Mouse (Mus musculus) adipocyte (in vitro differentiated cells): ENCODE results near the gene Thsd7a.
A peak's percentile ranks its signal among the peaks of the same experiment; 100 is the strongest.

ENCODE experiments used
- DNase-seq: peaks from one replicate; pipeline ENCODE4 v3.0.0-alpha.2; 2016; ENCODE audit warnings: low spot score

Thsd7a gene

DNA sequence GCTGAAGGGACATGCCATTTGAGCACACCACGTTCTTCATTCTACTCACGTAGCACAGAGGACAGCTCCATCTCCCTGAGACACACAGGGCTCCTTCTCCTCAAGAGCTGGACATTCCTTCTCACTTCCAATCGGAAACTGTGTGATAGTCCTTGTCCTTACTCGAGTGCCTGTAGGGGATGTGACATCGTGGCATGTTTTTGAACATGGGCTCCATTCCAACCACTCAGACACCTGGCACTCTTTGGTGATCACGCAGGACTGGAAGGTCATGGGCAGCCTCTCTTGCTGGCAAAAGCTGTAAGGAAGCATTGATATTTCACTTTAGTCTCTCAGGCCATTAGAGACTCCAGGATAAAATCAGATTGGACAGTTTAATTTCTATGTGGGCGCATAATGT is 245.3 kb downstream of the Thsd7a start:
- DNase-seq: no peak

DNA sequence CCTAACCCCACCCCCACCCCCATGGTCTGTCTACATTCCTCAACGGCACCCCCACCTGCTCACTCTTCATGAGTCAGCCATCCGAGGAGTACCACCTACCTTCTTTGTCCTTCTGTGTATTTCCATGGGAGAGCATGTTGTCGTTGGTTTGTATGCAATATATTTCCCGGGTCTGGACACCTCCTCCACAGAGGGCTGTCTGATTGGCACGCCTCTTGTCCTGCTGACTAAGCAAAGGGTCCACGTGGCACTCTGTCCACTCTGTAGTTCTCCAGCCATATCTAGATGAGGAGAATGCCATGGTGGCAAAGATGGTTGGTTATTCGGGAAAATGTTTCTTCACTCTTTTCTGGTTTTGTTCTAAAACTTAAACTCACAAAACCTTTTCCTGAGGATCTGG is 248.3 kb downstream of the Thsd7a start:
- DNase-seq: no peak

DNA sequence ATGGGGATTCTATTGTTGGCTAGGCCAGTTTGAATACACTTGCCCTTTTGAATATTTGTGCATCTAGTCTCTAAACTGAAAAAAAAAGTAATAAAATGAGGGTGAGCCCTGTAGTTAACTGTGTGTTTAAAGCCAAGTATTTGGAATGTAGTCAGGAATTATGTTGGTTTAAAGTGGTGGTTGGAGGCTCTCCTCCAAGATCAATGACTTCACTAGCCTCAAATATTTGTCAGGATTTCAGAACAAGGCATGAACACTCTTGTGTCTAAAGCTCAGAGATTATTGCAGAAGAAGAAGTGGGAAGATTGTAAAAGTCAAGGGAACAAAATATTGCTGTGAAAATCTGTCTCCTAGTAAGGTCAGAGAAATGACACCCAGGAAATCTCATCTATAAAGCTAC is 249.3 kb downstream of the Thsd7a start:
- no peak for DNase-seq

DNA sequence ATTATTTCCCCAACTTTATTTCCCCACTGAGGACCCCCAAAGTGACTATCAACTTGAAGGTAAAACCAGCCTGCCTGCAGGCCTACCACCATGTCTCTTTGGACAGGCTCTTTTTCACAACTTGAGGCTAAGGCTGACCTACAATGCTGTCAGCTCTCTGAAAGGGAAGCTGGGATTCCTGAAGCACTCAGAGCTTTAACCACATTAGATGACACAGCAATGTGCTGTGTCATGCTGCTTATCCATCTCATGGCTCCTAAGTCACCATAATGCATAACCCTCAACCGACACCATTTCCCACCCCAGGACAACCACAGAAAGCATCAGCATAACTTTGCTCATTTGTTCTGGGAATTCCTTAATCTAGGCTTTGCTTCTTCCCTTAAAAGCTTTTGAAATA is 255.6 kb downstream of the Thsd7a start:
- no peak for DNase-seq

DNA sequence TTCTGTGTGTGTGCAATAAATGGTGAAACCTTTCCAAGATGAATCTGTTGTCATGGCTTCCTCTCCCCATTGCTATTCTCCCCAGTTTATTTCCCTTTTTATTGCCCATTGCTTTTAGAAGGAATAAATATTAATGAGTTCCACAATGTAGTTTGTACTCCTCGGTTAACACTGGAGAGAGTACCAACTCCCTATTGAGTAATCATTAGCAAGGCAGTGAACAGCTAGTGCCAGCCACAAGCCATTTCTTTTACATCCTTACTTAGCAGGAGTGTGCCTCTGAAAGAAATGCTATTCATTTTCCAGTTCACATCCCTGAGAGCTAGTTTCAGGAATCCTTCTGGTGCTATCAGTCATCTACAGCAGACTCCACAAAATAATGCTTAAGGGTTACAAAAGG is 260.3 kb downstream of the Thsd7a start:
- no peak for DNase-seq

DNA sequence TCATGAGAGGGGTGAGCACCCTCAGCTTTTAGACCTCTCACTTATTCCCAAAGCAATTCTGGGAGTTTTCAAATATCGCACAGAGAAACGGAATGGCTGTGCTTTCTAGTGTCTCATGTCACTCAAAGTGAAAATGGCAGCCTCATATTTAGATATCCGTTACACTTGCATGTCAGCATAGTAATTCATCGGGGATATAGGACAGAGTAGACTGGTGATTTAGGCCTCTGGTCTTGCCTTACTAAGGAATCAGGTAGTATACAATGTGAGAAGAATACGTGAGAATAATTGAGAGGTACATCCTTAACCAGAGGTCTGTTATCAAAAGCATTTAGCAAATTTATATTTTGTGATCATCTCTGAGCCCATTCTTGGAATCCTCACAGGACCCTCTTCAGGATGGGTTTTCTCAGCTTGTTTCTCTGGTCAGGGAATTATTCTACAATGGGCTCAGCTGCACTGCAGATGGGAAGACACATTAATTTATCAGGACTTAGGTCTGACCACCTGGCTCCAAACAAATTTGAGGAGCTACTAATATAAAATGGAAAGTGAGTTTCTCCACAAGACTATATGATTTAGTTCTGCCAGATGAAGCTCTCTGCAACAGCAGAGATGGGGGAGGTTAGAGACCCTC is 267.6 kb downstream of the Thsd7a start:
- DNase-seq: no peak

DNA sequence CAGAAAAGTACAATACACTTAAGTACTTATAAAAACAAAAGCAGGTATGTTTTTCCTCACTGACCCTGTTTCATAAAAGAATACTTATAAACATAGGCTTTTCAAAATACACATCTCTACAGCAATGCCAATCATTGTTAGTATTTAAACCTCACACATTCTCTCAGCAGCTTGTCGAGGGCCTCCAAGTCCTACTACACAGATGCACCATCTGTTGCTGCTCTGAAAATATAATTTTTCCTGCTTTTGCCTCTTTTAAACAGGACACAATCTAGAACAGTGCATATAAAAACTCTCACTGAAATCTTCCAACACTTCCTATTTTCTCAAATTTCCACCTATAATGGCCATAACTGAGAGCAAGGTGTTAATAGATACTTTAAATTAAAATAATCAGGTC is 270.9 kb downstream of the Thsd7a start:
- DNase-seq: no peak

DNA sequence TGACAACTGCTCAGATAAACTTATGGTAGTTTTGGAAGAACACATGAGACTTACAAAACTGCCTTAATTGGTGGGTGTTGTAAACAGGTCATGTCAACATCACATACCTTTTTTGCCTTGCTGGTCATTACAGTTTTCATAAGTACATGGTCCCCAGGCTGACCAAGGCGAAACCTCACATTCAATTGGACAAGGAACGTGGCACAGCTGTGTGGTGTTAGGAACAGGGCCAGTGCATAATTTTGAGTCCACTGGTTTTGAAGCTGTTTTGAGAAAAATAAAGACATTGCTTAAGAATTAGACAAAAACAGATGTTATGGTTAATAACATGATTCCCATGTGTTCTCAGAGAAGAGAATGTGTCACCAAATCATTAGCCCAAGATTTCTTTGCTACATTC is 278.3 kb downstream of the Thsd7a start:
- DNase-seq: peak; percentile 63

DNA sequence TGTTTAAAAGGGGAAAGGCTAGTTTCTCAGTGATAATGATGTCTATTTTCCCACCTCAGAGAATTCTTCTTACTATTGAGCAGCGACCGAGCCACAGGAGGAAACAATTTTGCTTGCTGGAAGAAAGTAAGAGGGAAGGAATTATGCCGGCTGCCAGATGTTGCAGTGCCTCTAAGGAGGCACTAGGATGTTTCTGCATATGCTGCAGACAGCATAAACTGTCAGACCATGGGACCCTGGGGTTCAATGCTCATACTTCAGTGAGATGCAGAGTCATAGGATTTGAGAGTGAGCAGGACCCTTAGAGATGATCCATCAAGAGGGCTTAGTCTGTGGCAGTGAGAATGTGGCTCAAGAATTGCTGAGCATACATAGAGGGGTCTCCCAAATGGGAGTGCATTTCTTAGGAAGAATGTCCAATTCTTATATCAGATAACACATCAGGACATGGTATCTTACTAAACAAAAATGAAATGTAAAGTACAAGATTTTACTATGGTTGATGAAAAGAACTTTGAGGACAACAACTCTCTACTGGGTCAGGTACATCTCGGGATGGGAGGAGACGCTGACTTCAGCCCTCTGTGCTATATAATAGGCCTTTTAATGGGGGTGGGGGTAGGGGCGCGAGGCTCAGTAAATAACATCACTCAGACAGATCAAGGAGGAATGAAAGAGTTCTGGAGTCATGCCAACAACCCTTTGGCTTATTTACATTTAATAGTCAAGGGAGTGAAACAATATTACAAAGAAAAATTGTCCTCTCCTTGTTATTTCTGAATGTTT is 281.7 kb downstream of the Thsd7a start:
- DNase-seq: no peak

DNA sequence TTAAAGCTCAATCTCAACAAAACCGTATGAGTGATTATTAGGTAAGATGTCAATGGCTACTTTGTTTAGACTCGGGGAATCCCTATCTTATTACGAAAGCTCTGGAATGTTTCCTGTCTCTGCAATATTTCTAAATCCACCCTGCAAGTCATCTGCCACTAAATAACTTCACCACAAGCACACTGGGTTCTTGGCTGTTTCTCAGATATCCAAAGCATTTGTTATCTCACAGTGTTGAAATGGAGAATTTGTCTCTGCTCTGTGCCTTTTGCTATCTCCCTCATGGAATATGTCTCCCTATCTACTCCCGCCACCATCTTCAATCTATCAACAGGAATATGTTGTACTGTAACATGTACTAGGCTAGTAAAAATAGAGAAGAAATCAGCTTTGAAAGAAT is 290.4 kb downstream of the Thsd7a start:
- peak; percentile 66 for DNase-seq

DNA sequence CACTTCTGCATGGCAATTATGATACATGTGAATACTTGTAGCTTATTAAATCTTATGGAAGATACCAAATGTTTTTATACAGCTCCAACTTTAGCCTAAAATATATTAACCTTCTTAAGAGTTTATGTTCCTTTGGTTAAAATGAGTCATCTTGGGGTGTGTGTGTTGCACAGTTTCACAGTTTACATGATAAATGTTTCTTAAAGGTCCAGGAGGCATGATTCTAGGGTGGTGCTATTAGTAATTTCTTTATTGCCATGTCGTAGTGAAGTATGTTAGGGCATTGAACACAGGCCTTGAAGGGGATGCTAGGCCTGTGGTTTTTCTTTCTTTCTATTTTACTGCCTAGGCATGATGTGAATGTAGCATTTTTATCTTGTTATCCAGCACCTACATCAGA is 291.8 kb downstream of the Thsd7a start:
- DNase-seq: no peak

DNA sequence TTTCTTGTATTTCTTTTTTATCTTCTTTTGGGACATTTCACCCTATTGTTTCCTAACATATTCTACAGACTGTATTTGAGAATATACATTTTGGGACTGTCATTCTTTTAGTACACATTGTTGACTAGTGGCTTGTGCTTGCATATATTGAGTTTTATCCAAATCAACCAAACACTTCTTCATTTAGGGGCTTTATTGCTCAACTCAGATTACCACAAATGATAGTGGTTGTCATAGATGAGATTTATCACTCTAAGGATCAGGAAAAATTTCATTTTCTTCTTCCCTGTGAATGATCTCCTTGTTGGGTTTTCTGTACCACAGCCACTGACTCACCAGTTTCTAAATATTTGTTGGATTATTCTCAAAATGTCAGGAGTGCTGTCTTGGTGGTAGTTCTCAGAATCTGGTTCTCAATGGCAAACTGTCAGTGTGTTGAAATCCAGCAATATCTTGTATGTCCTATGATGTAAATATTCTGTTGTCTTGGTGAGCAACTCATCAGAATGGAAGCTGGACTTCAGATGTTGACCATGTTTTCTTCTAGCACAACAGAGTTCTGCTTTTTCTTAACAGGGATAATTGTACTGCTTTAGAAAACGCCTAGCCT is 294.2 kb downstream of the Thsd7a start:
- DNase-seq: peak; percentile 26

DNA sequence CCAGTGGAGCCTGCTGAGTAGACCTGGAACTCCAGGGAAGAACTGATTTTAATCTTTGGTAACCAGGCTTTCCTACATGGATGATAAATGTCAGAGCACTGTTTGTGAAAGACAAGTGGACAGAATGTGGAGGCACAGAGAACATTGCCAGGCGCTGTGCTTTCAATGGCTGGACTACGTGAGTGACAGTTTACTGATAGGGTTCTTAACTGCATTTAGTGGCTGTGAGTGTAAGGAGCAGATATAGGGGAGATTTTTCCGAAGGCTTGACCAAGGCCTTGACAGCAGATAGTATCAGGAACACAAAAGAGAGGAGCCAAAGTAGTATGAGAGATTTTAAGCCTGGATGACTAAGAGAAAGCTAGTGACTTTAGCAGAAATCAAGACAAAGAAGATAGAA is 295.1 kb downstream of the Thsd7a start:
- no peak for DNase-seq

DNA sequence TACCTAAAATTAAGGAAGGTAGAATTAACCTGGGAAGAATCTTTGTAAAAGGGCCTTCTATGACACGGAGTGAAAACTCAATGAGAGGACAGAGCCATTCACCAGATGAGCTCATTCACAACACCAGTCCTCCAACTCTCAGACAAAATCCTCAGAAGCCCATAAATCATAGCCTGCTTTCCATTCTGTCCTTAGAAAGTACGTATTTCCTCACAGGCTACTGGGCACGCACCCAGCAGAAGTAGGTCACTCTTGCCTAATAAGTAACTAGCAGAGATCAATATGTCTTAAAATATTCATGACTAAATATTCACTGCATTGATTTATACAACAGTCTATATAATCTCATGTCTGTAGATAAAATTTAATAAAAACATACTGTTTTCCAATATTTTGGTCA is 300.4 kb downstream of the Thsd7a start:
- DNase-seq: peak; percentile 94

DNA sequence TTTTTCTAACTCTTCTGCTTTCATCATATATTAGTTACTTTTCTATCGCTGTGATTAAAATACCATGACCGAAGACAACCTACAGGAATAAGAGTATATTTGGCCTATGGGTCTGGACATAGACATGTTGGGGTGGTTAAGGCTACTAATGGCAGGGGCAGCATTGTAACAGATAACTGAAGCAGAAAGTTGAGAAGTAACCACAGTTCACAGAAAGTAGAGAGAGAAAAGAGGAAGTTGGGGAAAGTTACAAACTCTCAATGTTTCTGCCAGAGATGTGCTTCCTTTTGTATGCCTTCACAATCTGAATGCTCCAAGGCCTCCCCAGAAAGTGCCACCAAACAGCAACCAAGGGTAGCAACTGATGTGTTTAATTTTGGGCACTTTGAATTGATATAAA is 303.7 kb downstream of the Thsd7a start:
- no peak for DNase-seq

DNA sequence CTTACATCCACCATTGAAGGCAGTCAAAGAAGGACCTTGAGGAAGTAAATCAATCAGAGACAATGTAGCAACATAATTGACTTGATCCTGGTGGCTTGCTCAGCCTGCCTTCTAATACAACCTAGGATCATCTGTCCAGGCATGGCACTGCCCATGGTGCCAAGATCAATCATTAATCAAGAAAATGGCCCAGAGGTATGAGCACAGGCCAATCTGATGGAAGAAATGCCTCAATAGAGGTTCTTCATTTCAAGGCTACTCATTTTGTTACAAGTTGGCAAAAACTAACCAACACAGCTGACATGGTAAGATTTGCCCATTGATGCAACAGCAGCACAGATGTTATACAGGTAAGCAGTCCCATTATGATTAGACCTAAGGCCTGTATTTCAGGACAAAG is 309.6 kb downstream of the Thsd7a start:
- DNase-seq: no peak

DNA sequence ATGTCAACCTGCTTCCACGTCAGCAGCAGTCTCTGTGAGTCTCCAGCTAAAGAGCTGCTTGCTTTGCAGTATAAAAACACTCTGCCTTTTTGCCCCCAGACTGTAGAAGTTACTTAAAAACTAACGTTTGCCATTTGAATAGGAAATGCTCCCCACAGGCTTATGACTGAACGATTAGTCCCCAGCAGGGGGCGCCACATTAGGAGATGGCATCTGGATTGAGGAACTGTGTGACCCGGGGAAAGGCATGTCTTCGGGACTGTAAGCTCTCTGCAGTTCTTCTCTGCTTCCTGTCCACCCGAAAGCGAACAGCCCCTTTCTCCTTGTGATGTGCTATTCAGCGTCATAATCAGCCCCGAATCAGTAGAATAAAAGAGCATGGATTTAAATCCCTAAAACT is 330.1 kb downstream of the Thsd7a start:
- peak; percentile 10 for DNase-seq

DNA sequence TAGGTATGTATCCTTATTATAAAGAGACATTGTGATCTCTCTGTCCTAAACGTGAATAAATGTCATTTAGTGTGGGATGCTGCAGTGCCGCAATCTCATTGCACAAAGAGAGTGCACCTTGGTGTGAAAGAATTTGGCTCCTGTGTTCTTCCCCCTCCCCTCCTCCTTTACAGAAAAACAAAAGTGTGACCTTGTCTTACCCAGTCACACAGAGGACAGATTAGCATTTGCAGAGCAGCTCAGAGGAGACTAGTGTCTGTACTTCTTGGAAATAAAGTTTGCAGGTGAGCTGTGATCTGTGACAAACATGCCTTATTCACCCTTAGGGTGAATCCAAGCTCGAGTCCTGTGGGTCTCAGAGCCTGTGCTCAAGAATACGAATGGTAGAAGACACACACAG is 332.2 kb downstream of the Thsd7a start:
- no peak for DNase-seq

DNA sequence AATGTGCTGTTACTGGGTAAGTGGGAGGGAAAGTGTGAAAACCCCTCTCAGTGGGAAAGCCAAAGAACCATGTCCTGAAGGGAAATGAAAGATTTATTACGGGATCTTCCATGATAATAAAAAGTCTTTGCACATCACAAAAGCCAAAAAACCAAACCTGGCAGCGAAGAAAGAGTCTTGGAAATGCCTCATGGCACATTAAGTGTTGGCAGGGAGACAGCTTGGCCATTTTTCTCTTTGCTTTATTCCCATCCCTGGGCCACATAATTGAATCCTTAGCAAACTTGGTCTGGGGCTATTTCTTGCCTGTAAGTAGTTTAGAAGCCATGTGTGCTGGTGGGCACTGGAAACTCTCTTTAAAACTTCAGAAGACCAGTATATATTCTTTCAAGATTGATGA is 344.8 kb downstream of the Thsd7a start:
- no peak for DNase-seq

DNA sequence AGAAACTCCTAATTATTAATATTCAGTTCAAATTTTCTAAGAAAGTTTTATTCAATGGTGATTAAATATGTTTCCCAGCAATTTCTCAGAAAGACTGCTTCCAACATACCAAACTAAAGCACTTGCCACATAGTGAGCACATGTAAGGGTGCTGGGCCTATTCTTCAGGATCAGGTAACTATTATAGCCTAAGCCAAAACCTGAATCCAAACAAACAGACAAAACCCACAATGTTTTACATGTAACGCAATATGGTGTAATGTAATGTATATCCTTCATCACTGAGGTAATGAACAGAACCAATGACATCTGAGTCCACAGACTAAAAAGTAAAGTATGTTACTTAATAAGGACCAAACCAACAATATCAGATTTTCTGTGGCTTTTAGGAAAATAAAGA is 346.2 kb downstream of the Thsd7a start:
- no peak for DNase-seq

DNA sequence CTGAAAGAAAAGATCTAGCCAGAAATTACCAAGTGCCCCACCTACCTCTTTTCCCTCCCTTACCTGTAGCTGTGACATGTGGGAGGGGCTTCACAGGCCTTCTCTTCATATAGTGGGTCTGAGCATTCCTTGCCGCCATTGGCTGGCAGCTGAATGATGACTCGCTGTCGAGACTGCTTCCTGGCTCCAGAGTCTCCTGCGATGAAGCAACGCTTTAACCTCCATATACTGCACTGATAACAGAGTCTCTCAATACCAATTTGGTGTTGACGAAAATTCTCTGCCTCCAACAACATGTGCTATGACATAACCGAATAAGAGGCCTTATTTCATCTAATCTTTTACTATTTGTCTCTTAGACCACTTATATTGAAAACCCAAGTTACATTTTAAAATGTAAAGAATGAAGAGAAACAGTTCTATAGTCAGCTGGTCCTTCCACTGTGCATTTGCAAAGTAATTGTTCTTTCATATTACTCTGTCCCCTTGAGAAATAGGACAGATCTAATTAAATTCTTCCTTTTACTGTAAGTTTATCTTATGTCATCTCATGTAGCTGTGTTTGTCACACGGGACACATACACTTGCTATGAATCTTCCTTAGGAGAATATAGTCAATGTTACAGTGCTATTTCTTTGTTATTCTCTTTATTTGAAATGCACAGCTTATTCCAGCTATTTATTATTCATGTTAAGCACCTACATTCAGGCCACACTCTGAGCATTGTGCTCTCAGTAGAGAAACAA is 351.3 kb downstream of the Thsd7a start:
- no peak for DNase-seq

DNA sequence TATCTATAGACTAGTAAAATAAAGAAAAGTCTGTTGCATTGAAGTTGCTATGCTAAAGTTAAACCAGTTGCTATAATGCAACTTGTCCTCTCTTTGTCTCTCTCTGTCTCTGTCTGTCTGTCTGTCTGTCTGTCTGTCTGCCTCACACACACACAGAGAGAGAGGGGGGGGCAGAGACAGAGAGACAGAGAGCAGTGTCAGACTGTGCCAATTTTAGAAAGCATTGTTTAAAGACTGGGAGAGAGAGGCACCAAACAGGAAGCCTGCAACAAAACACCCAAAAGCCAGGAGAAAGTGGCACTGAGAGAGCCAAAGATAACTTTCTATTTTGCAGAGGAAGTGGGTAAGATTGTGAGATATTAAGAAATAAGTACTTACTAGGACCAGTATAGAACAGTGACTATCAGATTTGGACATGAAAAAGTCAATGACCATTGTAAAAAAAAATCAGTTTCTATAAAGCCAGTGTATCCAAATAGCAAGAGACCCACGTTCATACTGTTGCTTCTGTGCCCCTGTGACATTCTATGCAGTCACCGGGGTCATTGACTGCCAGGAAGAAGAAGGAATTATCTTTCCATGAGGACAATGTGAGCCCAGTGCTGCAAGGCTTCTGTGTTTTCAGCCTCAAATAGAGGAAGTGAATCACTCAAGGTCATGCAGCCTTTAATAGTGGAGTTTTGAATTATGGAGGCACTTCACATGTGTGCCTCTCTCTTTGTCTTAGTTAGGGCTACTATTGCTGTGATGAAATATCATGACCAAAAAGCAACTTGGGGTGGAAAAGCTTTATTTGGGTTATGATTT is 355.4 kb downstream of the Thsd7a start:
- DNase-seq: no peak
